Mouse (Mus musculus) myocyte (in vitro differentiated cells): ENCODE results near the gene G6pc2. TPM values are rescaled to one million over a fixed set of nuclear protein-coding genes. Genes with fewer than 3 reads are reported as not detected.

ENCODE experiments used
- H3K27me3 ChIP-seq: one replicate; pipeline ENCODE4 v1.6.1; 2011; ENCODE audit not compliant: control insufficient read depth, insufficient read depth, insufficient read length
- H3K36me3 ChIP-seq: one replicate; pipeline ENCODE4 v1.6.1; 2011; ENCODE audit not compliant: control insufficient read depth, insufficient read depth
- H3K4me2 ChIP-seq: one replicate; pipeline ENCODE4 v1.6.1; 2011; ENCODE audit warnings: low read depth, control low read depth
- H3K4me3 ChIP-seq: one replicate; pipeline ENCODE4 v1.5.1; 2011; ENCODE audit warnings: mild to moderate bottlenecking, control low read depth, moderate library complexity
- H3K79me2 ChIP-seq: one replicate; pipeline ENCODE4 v1.6.1; 2011; ENCODE audit not compliant: control insufficient read depth, insufficient read depth
- H3ac ChIP-seq: one replicate; pipeline ENCODE4 v1.6.1; 2011; ENCODE audit not compliant: control insufficient read depth, insufficient read length
- CEBPB ChIP-seq: IDR thresholded peaks from 2 replicates; pipeline ENCODE4 v1.6.1; 2011; ENCODE audit warnings: mild to moderate bottlenecking, moderate library complexity; ENCODE audit not compliant: poor library complexity, insufficient read depth, severe bottlenecking
- E2F4 ChIP-seq: IDR thresholded peaks from one replicate; pipeline ENCODE4 v1.6.1; 2011; ENCODE audit warnings: mild to moderate bottlenecking, control low read depth, moderate library complexity; ENCODE audit not compliant: insufficient read depth
- MAX ChIP-seq: IDR thresholded peaks from one replicate; pipeline ENCODE4 v1.6.1; 2011; ENCODE audit warnings: low read depth, mild to moderate bottlenecking, control low read depth
- MYOD1 ChIP-seq, 3 experiments: IDR thresholded peaks; one replicate each; pipeline ENCODE4 v1.6.1; 2011; ENCODE audit warnings: control low read depth in 2 of 3, low read depth in 2 of 3, mild to moderate bottlenecking in 2 of 3, moderate library complexity in 1 of 3; ENCODE audit not compliant: insufficient read length in 2 of 3, control insufficient read depth in 1 of 3
- MYOG ChIP-seq, 3 experiments: IDR thresholded peaks; one replicate each; pipeline ENCODE4 v1.6.1; 2011; ENCODE audit warnings: control low read depth in 2 of 3, low read depth in 2 of 3, mild to moderate bottlenecking in 2 of 3; ENCODE audit not compliant: insufficient read length in 2 of 3, control insufficient read depth in 1 of 3, insufficient read depth in 1 of 3
- POLR2A ChIP-seq: IDR thresholded peaks from one replicate; pipeline ENCODE4 v1.6.1; 2011; ENCODE audit warnings: low read depth, mild to moderate bottlenecking, control low read depth, moderate library complexity; ENCODE audit not compliant: insufficient read length
- POLR2AphosphoS2 ChIP-seq: IDR thresholded peaks from one replicate; pipeline ENCODE4 v1.6.1; 2011; ENCODE audit warnings: low read depth, control low read depth; ENCODE audit not compliant: insufficient read length
- REST ChIP-seq: IDR thresholded peaks from one replicate; pipeline ENCODE4 v1.6.1; 2011; ENCODE audit warnings: mild to moderate bottlenecking, control low read depth, moderate library complexity; ENCODE audit not compliant: insufficient read depth, insufficient read length
- SRF ChIP-seq: IDR thresholded peaks from one replicate; pipeline ENCODE4 v1.6.1; 2011; ENCODE audit warnings: low read depth; ENCODE audit not compliant: control insufficient read depth, insufficient read length
- TCF12 ChIP-seq: IDR thresholded peaks from one replicate; pipeline ENCODE4 v1.6.1; 2011; ENCODE audit warnings: mild to moderate bottlenecking, control low read depth; ENCODE audit not compliant: poor library complexity, insufficient read depth, severe bottlenecking
- TCF3 ChIP-seq: IDR thresholded peaks from one replicate; pipeline ENCODE4 v1.6.1; 2011; ENCODE audit warnings: low read depth, control low read depth; ENCODE audit not compliant: insufficient read length
- USF1 ChIP-seq: IDR thresholded peaks from one replicate; pipeline ENCODE4 v1.6.1; 2011; ENCODE audit warnings: low read depth, mild to moderate bottlenecking, control low read depth, moderate library complexity
- polyA plus RNA-seq: library from polyadenylated mRNA; unstranded; fragments of >200 nt; fragmentation: generic; extraction: Trizol; gene quantifications from one replicate; pipeline ENCODE4 v1.2.1, GENCODE M21; 2012; ENCODE audit warnings: missing spikeins

Gene G6pc2
- polyA plus RNA-seq, 1 experiment = not detected

- H3K36me3 ChIP-seq = peaks cover 7% of the 10 kb centered on the region
- H3K27me3 ChIP-seq = no peaks in the 10 kb centered on the region
- H3K79me2 ChIP-seq = no peaks in the 10 kb centered on the region
- TF ChIP-seq POLR2AphosphoS2 (no peak), E2F4 (no peak), TCF3 (no peak), MYOG (IDR thresholded peaks at IDR 0.05; ENCODE audit: control insufficient read depth in 1 of 3, insufficient read depth in 1 of 3, insufficient read length in 2 of 3, low read depth in 2 of 3) (no peak), MAX (no peak), SRF (no peak), CEBPB (no peak), MYOD1 (IDR thresholded peaks at IDR 0.05; ENCODE audit: control insufficient read depth in 1 of 3, insufficient read length in 2 of 3, low read depth in 2 of 3) (no peak), TCF12 (no peak), REST (no peak), POLR2A (no peak), USF1 (no peak)
- H3K4me3 ChIP-seq = no peak overlapping the region
- no peak overlapping the region for H3K4me2 ChIP-seq
- H3ac ChIP-seq = no peak overlapping the region
Measured at GRCm38 (mm10) chr2:69188732-69189131, 22.1 kb upstream of the G6pc2 start.

DNA sequence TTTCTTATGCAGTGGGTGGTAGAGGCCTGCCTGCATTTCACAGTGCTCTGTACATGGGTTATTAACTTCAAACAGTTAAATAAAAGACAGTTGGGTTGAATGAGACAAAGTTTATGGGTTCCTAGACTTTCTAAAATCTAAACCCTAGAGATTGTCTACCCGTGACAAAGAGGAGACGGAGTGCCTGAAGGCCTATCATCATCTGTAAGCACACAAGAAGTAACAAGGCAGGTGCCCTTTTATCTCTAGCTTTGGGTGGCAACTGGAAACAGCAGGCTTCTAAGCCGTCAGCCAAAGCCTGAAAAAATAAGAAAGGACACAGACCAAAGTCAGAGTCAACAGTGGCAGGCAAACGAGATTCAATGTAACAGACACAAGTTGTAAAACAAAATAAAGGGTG is 21.7 kb upstream of the G6pc2 start:
- Histone ChIP-seq H3K79me2 (no peaks in the 10 kb centered on the region), H3K4me2 (no peak overlapping the region), H3K4me3 (no peak overlapping the region), H3ac (no peak overlapping the region), H3K27me3 (no peaks in the 10 kb centered on the region), H3K36me3 (peaks cover 11% of the 10 kb centered on the region)
- TF ChIP-seq POLR2AphosphoS2 (no peak), SRF (no peak), MYOD1 (IDR thresholded peaks at IDR 0.05; ENCODE audit: control insufficient read depth in 1 of 3, insufficient read length in 2 of 3, low read depth in 2 of 3) (no peak), MAX (no peak)

- H3ac ChIP-seq = no peak overlapping the region
- H3K36me3 ChIP-seq = peaks cover 17% of the 10 kb centered on the region
- H3K27me3 ChIP-seq = no peaks in the 10 kb centered on the region
- no peak overlapping the region for H3K4me2 ChIP-seq
- H3K4me3 ChIP-seq = no peak overlapping the region
- TF ChIP-seq TCF12 = no peak
- no peak for TF ChIP-seq TCF3
- TF ChIP-seq POLR2AphosphoS2 = no peak
- no peak for TF ChIP-seq SRF
- no peak for TF ChIP-seq REST
- TF ChIP-seq CEBPB = no peak
- no peak for TF ChIP-seq E2F4
- no peak for TF ChIP-seq USF1
- TF ChIP-seq MAX = no peak
- TF ChIP-seq MYOD1 (IDR thresholded peaks at IDR 0.05; ENCODE audit: control insufficient read depth in 1 of 3, insufficient read length in 2 of 3, low read depth in 2 of 3) = no peak
- no peak for TF ChIP-seq POLR2A
- no peak for TF ChIP-seq MYOG (IDR thresholded peaks at IDR 0.05; ENCODE audit: control insufficient read depth in 1 of 3, insufficient read depth in 1 of 3, insufficient read length in 2 of 3, low read depth in 2 of 3)
- H3K79me2 ChIP-seq = no peaks in the 10 kb centered on the region
Measured at GRCm38 (mm10) chr2:69191059-69191458, 19.8 kb upstream of the G6pc2 start.

- TF ChIP-seq POLR2A = no peak
- no peak for TF ChIP-seq CEBPB
- no peak for TF ChIP-seq MYOD1 (IDR thresholded peaks at IDR 0.05; ENCODE audit: control insufficient read depth in 1 of 3, insufficient read length in 2 of 3, low read depth in 2 of 3)
- TF ChIP-seq MAX = no peak
- no peak for TF ChIP-seq SRF
- no peak for TF ChIP-seq POLR2AphosphoS2
- no peak for TF ChIP-seq REST
- no peak for TF ChIP-seq TCF3
- TF ChIP-seq TCF12 = no peak
- no peak for TF ChIP-seq USF1
- TF ChIP-seq MYOG (IDR thresholded peaks at IDR 0.05; ENCODE audit: control insufficient read depth in 1 of 3, insufficient read depth in 1 of 3, insufficient read length in 2 of 3, low read depth in 2 of 3) = no peak
- Histone ChIP-seq H3K4me2 (no peak overlapping the region), H3K27me3 (no peaks in the 10 kb centered on the region), H3K4me3 (no peak overlapping the region), H3ac (no peak overlapping the region), H3K36me3 (peaks cover 34% of the 10 kb centered on the region), H3K79me2 (no peaks in the 10 kb centered on the region)
Measured at GRCm38 (mm10) chr2:69193555-69193954, 17.3 kb upstream of the G6pc2 start.

- Histone ChIP-seq H3K4me3 (peak overlapping the region; percentile 64), H3K79me2 (peaks cover 20% of the 10 kb centered on the region), H3K36me3 (no peaks in the 10 kb centered on the region), H3K4me2 (peak overlapping the region; percentile 69), H3ac (peak overlapping the region; percentile 5), H3K27me3 (no peaks in the 10 kb centered on the region)
- TF ChIP-seq CEBPB (no peak), SRF (no peak), TCF12 (no peak), MAX (no peak), E2F4 (no peak), POLR2AphosphoS2 (no peak), MYOG (IDR thresholded peaks at IDR 0.05; ENCODE audit: control insufficient read depth in 1 of 3, insufficient read depth in 1 of 3, insufficient read length in 2 of 3, low read depth in 2 of 3) (no peak), REST (no peak), USF1 (no peak), POLR2A (no peak), TCF3 (no peak), MYOD1 (IDR thresholded peaks at IDR 0.05; ENCODE audit: control insufficient read depth in 1 of 3, insufficient read length in 2 of 3, low read depth in 2 of 3) (no peak)
Measured at GRCm38 (mm10) chr2:69205185-69205584, 5.7 kb upstream of the G6pc2 start.
